Mouse (Mus musculus): ENCODE data around the gene Vamp1.

The Vamp1 gene

DNA sequence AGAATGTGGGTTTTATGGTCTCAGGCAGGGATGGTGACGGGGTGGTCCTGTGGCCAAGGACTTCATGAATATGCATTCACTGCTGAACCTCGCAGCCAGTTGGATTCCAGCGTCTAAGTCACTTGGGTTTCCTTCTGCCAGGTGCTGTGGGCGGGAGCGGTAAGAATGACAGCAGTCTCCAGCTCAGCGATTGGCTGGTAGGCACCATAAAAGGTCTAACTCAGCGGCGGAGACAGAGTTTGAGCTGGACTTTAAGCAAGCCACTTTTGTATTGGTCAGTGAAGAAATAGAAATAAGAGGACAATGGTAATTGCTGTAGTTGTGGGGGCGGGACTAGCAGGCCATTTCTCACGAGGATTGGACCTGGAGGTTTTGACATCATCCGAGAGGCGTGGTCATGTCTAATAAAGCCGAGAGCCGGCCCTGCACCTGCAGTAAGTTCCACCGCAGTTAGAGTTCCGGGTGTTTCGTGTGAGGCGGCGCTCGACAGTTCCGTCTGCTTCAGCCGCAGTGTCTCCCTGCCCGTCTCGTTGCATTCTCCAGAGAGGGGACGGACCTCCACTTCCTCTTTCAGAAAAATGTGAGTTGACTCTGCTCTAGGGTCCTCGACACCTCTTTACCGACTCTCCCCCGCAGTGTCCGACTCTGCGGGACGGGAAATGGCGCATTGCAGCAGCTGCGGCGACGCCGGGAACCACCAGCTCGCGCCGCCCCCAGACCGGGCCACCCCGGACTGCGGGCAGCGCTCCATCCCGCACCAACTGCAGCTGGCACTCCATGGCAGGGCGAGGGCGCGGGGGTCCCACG lies at the start of gene Vamp1:
Gene Vamp1 (plus strand): TSS at position 404 of the 807 bp plus-strand sequence.
- peak; percentile 100 for DNase-seq

- peak; percentile 89 for DNase-seq
Observed at GRCm38 (mm10) chr6:125166051-125166751, 49.1 kb upstream of the Vamp1 start, which contains the start of gene Gapdh. Gene Gapdh (minus strand): TSS chr6:125166467.

DNA sequence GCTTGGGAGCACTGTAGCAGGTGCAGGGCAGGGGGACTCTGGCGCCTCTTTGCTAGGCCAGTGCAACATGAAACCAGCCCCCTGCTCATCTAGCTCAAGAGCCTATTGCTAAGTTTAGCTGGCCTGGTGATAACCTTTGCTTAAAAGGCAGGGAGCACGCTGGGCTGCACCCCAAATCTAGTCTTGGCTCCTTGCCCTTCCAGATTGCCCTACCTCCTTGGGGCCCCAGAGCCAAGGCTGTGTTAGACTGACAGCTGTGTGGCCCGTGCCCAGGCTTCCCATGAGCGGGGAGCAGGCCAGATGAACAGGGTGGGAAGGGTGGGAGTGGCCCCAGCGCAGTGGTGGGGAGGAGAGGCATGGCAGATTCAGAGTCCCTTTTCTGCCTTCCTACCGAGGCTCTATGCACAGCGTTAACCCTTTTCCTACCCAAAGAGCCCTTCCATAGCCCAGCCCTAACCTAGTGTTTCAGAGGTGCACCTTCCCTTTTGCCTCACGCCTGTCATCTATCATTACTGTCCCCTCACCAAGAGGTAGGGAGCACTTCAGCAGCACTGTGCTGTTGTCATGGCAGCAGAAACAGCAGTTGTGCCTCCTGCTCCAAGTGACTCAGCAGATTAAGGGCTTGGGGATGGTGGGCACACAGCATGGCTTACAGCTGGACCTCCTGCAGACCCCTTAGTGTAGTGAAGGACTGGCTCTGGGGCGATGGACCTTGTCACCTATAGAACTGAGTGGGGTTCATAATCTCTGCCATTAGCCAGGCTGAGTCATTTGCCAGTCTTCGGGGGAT lies 48.3 kb upstream of the Vamp1 start:
- DNase-seq = peak; percentile 74

DNA sequence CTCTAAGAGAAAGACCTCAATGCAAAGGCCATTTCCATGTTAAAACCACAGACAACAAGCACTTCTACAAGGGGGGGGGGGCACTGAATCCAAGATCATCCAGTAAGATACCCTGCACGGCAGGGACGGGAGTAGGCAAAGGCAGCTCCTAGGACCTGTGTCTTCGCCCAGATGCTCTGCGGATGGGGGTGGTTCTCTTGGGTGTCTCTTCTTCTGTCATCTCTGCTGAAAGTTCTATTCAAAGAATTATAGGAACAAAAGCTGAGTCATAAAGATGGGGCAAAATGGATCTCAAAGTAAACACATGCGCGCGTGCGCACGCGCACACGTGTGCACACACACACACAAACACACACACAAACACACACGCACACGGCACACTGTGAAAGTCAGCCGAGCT lies 47.3 kb upstream of the Vamp1 start:
- DNase-seq = no peak

DNA sequence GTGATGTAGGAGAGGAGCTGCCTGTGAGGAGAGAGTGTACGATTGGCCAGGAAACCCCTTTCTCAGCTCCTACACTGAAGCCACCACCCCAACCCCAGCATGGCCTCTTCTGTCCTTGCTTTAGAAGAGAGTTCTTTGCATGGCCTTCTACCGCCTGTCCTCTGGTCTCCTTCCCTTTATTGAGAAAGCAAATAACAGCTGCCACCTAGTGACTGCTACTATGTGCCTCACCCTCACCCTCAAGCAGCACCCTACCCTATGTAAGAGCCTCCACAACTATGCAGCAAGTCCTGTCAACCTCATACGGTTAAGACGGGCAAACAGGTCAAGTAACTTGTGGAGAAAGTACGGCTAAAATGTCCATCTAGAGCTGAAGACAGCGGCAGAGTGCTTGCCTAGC lies 45.2 kb upstream of the Vamp1 start:
- no peak for DNase-seq

GRCm38 (mm10) chr6:125172474-125172873 lies 42.9 kb upstream of the Vamp1 start:
- no peak for DNase-seq

- DNase-seq = no peak
Observed at GRCm38 (mm10) chr6:125173256-125173655, 42.1 kb upstream of the Vamp1 start.

- no peak for DNase-seq
Observed at GRCm38 (mm10) chr6:125175469-125175868, 39.9 kb upstream of the Vamp1 start.

DNA sequence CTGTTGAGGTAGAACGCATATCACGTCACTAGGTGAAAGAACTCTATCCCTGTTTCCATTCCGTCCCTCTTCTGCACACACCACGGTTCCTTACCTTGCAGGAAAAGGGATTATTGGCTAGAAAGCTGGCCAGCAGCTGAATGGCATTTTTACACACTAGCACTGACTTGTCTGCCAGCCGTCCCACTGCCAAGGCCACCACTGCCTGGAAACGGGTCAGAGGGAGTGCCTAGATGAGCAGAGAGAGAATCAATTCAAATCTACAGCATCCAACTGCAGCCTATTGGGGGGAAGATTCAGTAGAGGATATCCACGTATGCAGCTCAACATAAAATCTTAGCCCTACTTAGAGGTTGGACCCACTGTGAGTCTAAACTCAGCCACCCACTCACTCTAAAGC lies 35.8 kb upstream of the Vamp1 start:
- DNase-seq = no peak

GRCm38 (mm10) chr6:125182133-125182532 lies 33.2 kb upstream of the Vamp1 start:
- DNase-seq = no peak

- no peak for DNase-seq
Observed at GRCm38 (mm10) chr6:125186203-125186602, 29.1 kb upstream of the Vamp1 start.

DNA sequence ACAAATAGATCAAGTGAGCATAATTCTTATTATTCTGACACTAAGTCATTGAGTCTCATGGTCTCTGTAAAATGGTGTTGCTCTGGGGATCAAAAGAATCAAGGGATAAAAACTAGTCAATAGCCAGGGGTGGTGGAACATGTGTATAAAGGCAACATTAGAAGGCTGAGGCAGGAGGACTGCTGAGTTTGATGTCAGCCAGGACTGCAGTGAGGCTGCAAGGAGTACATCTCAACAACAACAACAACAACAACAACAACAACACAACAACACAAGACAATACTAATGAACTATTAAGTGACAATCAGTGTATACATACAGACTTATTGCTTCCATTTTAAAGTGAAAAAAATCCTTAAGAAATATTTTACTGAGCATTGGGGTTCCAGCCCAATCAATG lies 24.5 kb upstream of the Vamp1 start:
- DNase-seq = peak; percentile 34

DNA sequence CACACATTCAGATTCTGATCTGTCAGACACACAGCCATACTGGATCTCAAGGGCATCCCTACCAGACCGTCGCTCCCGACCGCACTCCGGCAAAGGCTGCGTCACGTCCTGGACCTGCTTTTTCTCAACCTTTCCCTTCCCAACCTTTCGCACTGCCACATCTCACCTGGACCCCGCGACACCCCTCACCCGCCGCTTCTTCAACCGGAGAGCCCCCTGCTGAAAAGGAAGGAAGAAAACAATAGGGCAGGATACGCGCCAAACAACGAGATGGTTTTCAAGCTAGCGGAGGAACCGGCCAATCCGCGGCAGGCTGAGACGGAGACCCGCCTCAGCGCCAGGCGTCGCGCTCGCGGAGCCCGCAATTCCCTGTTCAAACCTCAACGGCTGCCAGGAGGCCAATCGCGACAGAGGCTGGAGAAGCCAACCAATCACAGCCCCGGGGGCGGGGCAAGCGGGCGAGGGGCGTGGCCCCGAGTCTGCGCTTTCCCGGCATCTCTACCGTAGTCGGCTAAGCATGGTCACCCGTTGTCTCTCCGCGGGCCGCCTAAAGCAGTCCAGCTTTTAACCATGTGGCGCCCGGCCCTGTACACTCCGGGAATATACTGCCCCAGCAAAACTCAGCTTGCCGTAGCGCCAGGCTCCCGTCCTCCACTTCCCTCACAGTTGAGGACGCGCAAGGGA lies 23.9 kb upstream of the Vamp1 start, which contains the start of the genes Ncapd2 and Mrpl51:
Gene Ncapd2 (minus strand): TSS at position 370 of the 684 bp plus-strand sequence.
Gene Mrpl51 (plus strand): TSS at position 470 of the 684 bp plus-strand sequence.
- peak; percentile 97 for DNase-seq

DNA sequence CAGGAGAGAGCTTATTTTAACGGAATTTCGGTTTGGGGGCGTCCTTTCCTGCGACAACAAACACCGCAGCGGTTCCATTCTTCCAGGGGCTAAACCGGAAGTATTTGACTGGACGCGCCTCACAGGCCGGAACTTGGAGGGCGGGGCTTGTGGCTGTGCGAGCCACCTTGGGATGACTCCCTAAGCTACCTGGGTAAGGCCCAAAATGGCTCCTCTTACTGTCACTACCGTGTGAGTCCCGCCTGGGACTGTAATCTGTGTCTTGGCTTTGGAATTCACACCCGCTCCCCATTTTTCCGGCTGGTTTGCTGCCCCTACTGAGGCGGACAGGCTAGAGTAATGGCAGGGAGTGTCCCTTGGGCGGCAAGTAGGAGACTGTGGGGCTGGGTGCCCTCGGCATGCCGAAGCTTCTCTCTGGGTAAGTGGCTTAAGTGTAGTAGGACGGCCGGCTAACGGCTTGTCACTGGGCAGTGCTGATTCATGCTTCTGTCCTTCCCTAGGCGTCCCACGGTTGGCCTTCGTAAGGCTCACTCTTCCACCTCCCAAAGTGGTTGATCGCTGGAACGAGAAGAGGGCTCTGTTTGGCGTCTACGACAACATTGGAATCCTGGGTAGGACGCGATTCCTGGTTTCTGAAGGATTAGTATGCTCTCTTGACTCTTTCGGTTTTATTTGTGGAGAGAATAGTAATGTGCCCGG lies 23.2 kb upstream of the Vamp1 start:
- peak; percentile 95 for DNase-seq

GRCm38 (mm10) chr6:125192841-125193240 lies 22.5 kb upstream of the Vamp1 start:
- DNase-seq = no peak

DNA sequence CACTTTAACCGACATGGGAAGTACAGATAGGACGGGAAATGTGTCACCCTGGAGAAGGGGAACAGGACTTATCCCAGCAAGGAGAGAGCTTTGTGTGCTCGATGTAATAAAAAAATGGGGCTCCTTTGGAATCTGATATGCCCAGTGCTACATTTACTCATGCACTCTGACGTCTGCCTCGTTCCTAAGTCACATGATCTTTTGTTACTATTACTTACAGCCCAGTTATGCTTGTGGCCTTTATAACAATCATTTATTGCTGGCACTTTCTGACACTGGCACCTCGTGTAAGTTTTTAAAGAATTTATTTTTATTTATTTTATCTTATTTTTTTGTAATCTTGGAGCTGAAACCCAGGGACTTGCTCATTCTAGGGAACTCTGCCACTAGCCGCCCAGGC lies 22.0 kb upstream of the Vamp1 start:
- DNase-seq = no peak

DNA sequence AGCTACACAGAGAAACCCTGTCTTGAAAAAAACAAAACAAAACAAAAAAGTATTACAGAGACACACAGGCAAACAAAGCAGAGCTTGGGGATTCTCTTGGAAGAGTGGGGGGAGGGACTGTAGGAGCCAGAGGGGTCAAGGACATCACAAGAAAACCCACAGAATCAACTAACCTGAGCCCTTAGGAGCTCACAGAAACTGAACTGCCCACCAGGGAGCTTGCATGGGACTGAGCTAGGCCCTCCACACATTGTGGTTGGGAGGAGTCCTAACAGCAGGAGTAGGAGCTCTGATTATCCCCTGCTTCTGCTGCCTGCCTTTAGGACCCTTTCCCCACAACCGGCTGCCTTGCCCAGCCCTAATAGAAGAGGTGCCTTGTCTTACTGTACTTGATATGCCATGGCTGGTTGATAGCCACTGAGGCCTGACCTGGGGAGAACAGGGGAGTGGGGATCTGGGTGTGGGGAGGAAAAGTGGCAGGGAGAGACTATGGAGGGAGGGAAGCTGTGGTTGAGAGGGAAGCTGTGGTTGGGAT lies 19.7 kb upstream of the Vamp1 start:
- DNase-seq = no peak

DNA sequence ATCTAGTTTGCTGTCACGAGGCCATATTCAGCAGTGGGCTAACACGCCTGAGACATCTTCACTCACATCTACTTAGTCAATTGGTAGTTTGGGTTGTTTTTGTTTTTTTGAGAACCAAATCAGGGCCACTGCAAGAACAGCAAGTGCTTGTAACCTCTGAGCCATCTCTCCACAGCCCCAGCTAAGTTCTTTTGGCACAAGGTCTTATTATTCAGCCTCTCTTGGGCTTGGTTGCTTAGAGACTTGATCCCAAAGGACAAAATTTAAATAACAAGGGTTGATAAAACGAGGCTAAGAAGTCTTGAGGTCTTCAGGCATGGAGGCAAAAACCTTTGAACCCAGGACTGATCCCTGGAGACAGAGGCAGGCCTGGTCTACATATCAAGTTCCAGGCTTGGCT lies 19.1 kb upstream of the Vamp1 start:
- DNase-seq = no peak

- no peak for DNase-seq
Observed at GRCm38 (mm10) chr6:125197166-125197565, 18.2 kb upstream of the Vamp1 start.

- DNase-seq = no peak
Observed at GRCm38 (mm10) chr6:125210436-125210835, 4.9 kb upstream of the Vamp1 start.

- DNase-seq = no peak
Observed at GRCm38 (mm10) chr6:125212621-125213020, 2.7 kb upstream of the Vamp1 start.

DNA sequence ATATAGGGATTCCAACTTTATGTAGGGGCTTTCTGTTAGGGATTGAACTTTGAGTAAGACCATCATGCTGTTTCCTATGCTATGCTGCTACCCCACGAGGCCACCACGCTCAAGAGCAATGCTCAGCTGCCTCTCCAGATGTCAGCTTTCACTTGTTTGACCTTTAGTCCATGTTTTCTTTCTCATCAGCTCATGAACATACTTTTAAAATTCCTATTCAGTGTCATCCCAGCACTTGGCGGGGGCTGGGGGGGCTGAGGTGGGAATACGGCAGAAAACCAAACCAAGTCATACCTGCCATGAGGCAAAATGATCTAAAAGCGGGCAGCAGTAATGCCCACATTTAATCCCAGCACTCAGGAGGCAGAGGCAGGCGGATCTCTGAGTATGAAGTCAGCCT lies 2.2 kb upstream of the Vamp1 start:
- DNase-seq = peak; percentile 5

Data from cerebellum, adult 9-10 months (tissue).